Mouse (Mus musculus) kidney, postnatal 10 days (tissue): ENCODE results near the gene Btbd35f22.
"Not testable (repeated sequence)": the region's sequence is repeated elsewhere in the genome, so short reads cannot be mapped to it uniquely, and the experiment has no call there.

ENCODE experiments used
- DNase-seq: peaks from one replicate; pipeline ENCODE4 v3.0.0; 2021; ENCODE audit warnings: mixed read lengths

Btbd35f22 gene

DNA sequence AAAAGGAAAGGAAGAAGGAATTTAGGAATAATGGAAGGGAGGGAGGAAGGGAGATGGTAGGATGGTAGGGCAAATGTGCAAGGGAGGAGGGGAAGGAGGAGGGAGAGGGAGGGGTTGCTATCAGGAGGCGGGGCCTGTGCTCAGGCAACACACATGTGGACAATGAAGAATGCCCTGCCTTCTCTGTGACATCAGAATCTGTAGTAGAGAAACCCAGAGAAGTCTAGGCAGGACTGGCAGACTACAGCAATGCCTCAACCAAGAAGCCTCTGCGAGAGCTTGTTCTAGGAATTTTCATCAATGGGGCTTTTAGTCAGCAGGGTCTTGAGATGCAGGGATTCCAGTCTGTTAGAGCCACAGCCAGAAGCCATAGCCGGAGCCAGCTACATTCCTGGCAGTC, at the start of gene Btbd35f22:
Gene Btbd35f22 (plus strand): TSS at position 301 of the 400 bp plus-strand sequence.
- not testable (repeated sequence) for DNase-seq
